ENCODE assay signal across 9 mouse cellular contexts in genomic region chr9:119091581-119092310, GRCm38 (mm10). TPM values are rescaled to one million over a fixed set of nuclear protein-coding genes. Genes with fewer than 3 reads are reported as not detected.
A peak's percentile ranks its signal among the peaks of the same experiment; 100 is the strongest.
DNase-seq lines count a peak whose midpoint lies in the region; ATAC-seq and TF ChIP-seq lines count a peak whose summit lies in the region.
"Had no signal": no experiment of that assay in that cellular context is flagged by ENCODE, and none has a peak within 500 bp of the region (broad histone marks: within the 10 kb centered on the region; RNA-seq: fewer than 3 reads in every experiment).

No protein-coding gene starts in this region.

- peak overlapping the region; percentile 92 for H3K4me2 ChIP-seq in kidney, postnatal 0 days (ENCODE audit: low read length)
- H3K4me2 ChIP-seq in embryonic facial prominence, embryonic 11.5 days (ENCODE audit: low read depth, low read length) = peak overlapping the region; percentile 16
- H3K4me2 ChIP-seq in hindbrain, embryonic 12.5 days (replicated peaks) = peak overlapping the region; percentile 81
- peak overlapping the region; percentile 64 for H3K4me2 ChIP-seq in midbrain, embryonic 16.5 days (ENCODE audit: low read length)

- no peaks in the 10 kb centered on the region for H3K36me3 ChIP-seq in kidney, postnatal 0 days (ENCODE audit: insufficient read depth, low read length)
- H3K36me3 ChIP-seq in embryonic facial prominence, embryonic 11.5 days (replicated peaks; ENCODE audit: control insufficient read depth, insufficient read depth, low read depth, low read length) = no peaks in the 10 kb centered on the region
- no peaks in the 10 kb centered on the region for H3K36me3 ChIP-seq in hindbrain, embryonic 12.5 days
- H3K36me3 ChIP-seq in midbrain, embryonic 16.5 days (ENCODE audit: control insufficient read depth, insufficient read depth, low read length) = no peaks in the 10 kb centered on the region

- H3K27me3 ChIP-seq in kidney, postnatal 0 days (ENCODE audit: insufficient read depth, low read length) = no peaks in the 10 kb centered on the region
- no peaks in the 10 kb centered on the region for H3K27me3 ChIP-seq in embryonic facial prominence, embryonic 11.5 days (ENCODE audit: control insufficient read depth, insufficient read depth, low read length)
- peaks cover 33% of the 10 kb centered on the region; the same call in 1 of the 2 replicates for H3K27me3 ChIP-seq in hindbrain, embryonic 12.5 days
- peaks cover 9% of the 10 kb centered on the region for H3K27me3 ChIP-seq in midbrain, embryonic 16.5 days (ENCODE audit: control insufficient read depth, insufficient read depth, low read depth, low read length)

- no peak overlapping the region; the same call in 1 of the 2 replicates for H3K4me3 ChIP-seq in kidney, postnatal 0 days (replicated peaks; ENCODE audit: low read depth, low read length)
- H3K4me3 ChIP-seq in embryonic facial prominence, embryonic 11.5 days (ENCODE audit: low read depth, low read length) = no peak overlapping the region
- H3K4me3 ChIP-seq in hindbrain, embryonic 12.5 days = peak overlapping the region; percentile 55
- peak overlapping the region; percentile 50 for H3K4me3 ChIP-seq in midbrain, embryonic 16.5 days (ENCODE audit: low read depth, low read length)

- H3K9ac ChIP-seq in kidney, postnatal 0 days (ENCODE audit: low read depth, low read length) = no peak overlapping the region
- no peak overlapping the region for H3K9ac ChIP-seq in embryonic facial prominence, embryonic 11.5 days (replicated peaks; ENCODE audit: low read length)
- H3K9ac ChIP-seq in hindbrain, embryonic 12.5 days = peak overlapping the region; percentile 69
- H3K9ac ChIP-seq in midbrain, embryonic 16.5 days (ENCODE audit: low read depth, low read length) = peak overlapping the region; percentile 62

- no peak for DNase-seq in kidney, postnatal 0 days (ENCODE audit: low spot score)
- DNase-seq in kidney, adult 9 months = no peak
- DNase-seq in embryonic facial prominence, embryonic 11.5 days (ENCODE audit: low spot score) = no peak
- DNase-seq in cerebellum, adult 9-11 months = no peak
- DNase-seq in adipocyte (ENCODE audit: low spot score) = no peak

- no peak for ATAC-seq in kidney, postnatal 0 days (replicated peaks; ENCODE audit: low FRiP score, low read depth)
- 0 out of 2 replicates have a peak, but pooled peaks have one; percentile 11 for ATAC-seq in embryonic facial prominence, embryonic 11.5 days (replicated peaks; ENCODE audit: insufficient number of reproducible peaks, low FRiP score, low TSS enrichment, low read depth)
- no peak for ATAC-seq in hindbrain, embryonic 12.5 days (ENCODE audit: low FRiP score)
- ATAC-seq in midbrain, embryonic 16.5 days = 0 out of 2 replicates have a peak, but pooled peaks have one; percentile 3
- ATAC-seq in frontal cortex, adult (ENCODE audit: low TSS enrichment) = no peak

- no peak overlapping the region for H3K27ac ChIP-seq in kidney, postnatal 0 days
- H3K27ac ChIP-seq in embryonic facial prominence, embryonic 11.5 days (replicated peaks; ENCODE audit: low read depth, low read length) = no peak overlapping the region
- H3K27ac ChIP-seq in hindbrain, embryonic 12.5 days = no peak overlapping the region
- no peak overlapping the region for H3K27ac ChIP-seq in midbrain, embryonic 16.5 days (ENCODE audit: low read length)
- H3K27ac ChIP-seq: macrophage had no signal

- H3K9me3 ChIP-seq in kidney, postnatal 0 days (replicated peaks; ENCODE audit: low read length) = no peaks in the 10 kb centered on the region
- H3K9me3 ChIP-seq in embryonic facial prominence, embryonic 11.5 days (replicated peaks; ENCODE audit: control insufficient read depth, low read length) = no peaks in the 10 kb centered on the region
- no peaks in the 10 kb centered on the region for H3K9me3 ChIP-seq in hindbrain, embryonic 12.5 days (replicated peaks)
- no peaks in the 10 kb centered on the region for H3K9me3 ChIP-seq in midbrain, embryonic 16.5 days (replicated peaks; ENCODE audit: control insufficient read depth, low read length, poor library complexity, severe bottlenecking)

- H3K4me1 ChIP-seq in kidney, postnatal 0 days (replicated peaks; ENCODE audit: insufficient read depth, low read length) = peaks cover 14% of the 10 kb centered on the region
- H3K4me1 ChIP-seq in embryonic facial prominence, embryonic 11.5 days (ENCODE audit: control insufficient read depth, insufficient read depth, low read length) = no peaks in the 10 kb centered on the region
- H3K4me1 ChIP-seq in hindbrain, embryonic 12.5 days = peaks cover 54% of the 10 kb centered on the region
- H3K4me1 ChIP-seq in midbrain, embryonic 16.5 days (ENCODE audit: control insufficient read depth, insufficient read depth, low read length) = peaks cover 15% of the 10 kb centered on the region; the same call in 1 of the 2 replicates

- TF ChIP-seq CTCF in kidney, postnatal 0 days (IDR thresholded peaks at IDR 0.05; ENCODE audit: low read depth) = no peak

- WGBS in kidney, postnatal 0 days = 58% methylated on average over 12 of the region's 12 CpGs
- 64% methylated on average over 12 of the region's 12 CpGs for WGBS in embryonic facial prominence, embryonic 11.5 days
- 65% methylated on average over 12 of the region's 12 CpGs for WGBS in hindbrain, embryonic 12.5 days
- 71% methylated on average over 12 of the region's 12 CpGs for WGBS in midbrain, embryonic 16.5 days

RNA-seq across cellular contexts. Expression of gene Plcd1, which starts 1.6 kb away (rescaled TPM):
- 17.3 and 17.8 TPM in 2 replicates for polyA plus RNA-seq in kidney, postnatal 0 days (2015; fragmentation: Nextera tagmentation; extraction: Ambion mirVana)
- 20.1 and 21.5 TPM in 2 replicates for polyA plus RNA-seq in embryonic facial prominence, embryonic 11.5 days (2014; fragmentation: Nextera tagmentation; extraction: Ambion mirVana)
- polyA plus RNA-seq in hindbrain, embryonic 12.5 days (2016; fragmentation: Nextera tagmentation; extraction: Ambion mirVana) = 33.7 and 35.6 TPM in 2 replicates
- polyA plus RNA-seq in midbrain, embryonic 16.5 days (2015; fragmentation: Nextera tagmentation; extraction: Ambion mirVana) = 15.9 and 16.9 TPM in 2 replicates

RNA-seq across cellular contexts. Expression of gene Dlec1, which starts 10.5 kb away (rescaled TPM):
- polyA plus RNA-seq in kidney, postnatal 0 days (2015; fragmentation: Nextera tagmentation; extraction: Ambion mirVana) = 6.4 and 6.6 TPM in 2 replicates
- polyA plus RNA-seq in embryonic facial prominence, embryonic 11.5 days (2014; fragmentation: Nextera tagmentation; extraction: Ambion mirVana) = 0.69 and 1.5 TPM in 2 replicates
- polyA plus RNA-seq in hindbrain, embryonic 12.5 days (2016; fragmentation: Nextera tagmentation; extraction: Ambion mirVana) = 1.4 and 1.9 TPM in 2 replicates
- 1.5 and 1.9 TPM in 2 replicates for polyA plus RNA-seq in midbrain, embryonic 16.5 days (2015; fragmentation: Nextera tagmentation; extraction: Ambion mirVana)

RNA-seq across cellular contexts. Expression of gene Vill, which starts 39.2 kb away (rescaled TPM):
- 38.8 and 41.8 TPM in 2 replicates for polyA plus RNA-seq in kidney, postnatal 0 days (2015; fragmentation: Nextera tagmentation; extraction: Ambion mirVana)
- 15.5 and 19.2 TPM in 2 replicates for polyA plus RNA-seq in embryonic facial prominence, embryonic 11.5 days (2014; fragmentation: Nextera tagmentation; extraction: Ambion mirVana)
- 13.8 and 14.9 TPM in 2 replicates for polyA plus RNA-seq in hindbrain, embryonic 12.5 days (2016; fragmentation: Nextera tagmentation; extraction: Ambion mirVana)
- polyA plus RNA-seq in midbrain, embryonic 16.5 days (2015; fragmentation: Nextera tagmentation; extraction: Ambion mirVana) = 2.9 and 3.7 TPM in 2 replicates

Comparison
In these comparisons a context has a peak if more than half of its experiments do, and no peak if none do; other contexts are left out.
1. ATAC-seq: peak in embryonic facial prominence, embryonic 11.5 days (single experiment) and midbrain, embryonic 16.5 days (single experiment); none in kidney, postnatal 0 days (single experiment), hindbrain, embryonic 12.5 days (single experiment) and frontal cortex, adult (single experiment).
2. H3K4me2 ChIP-seq: peak in every context shown above with its lines; median percentile 92 in kidney, postnatal 0 days; 81 in hindbrain, embryonic 12.5 days; 64 in midbrain, embryonic 16.5 days; 16 in embryonic facial prominence, embryonic 11.5 days.
3. H3K4me3 ChIP-seq: peak in hindbrain, embryonic 12.5 days (single experiment) and midbrain, embryonic 16.5 days (single experiment); none in kidney, postnatal 0 days (single experiment) and embryonic facial prominence, embryonic 11.5 days (single experiment).
4. H3K9ac ChIP-seq: peak in hindbrain, embryonic 12.5 days (single experiment) and midbrain, embryonic 16.5 days (single experiment); none in kidney, postnatal 0 days (single experiment) and embryonic facial prominence, embryonic 11.5 days (single experiment).